Mouse (Mus musculus): ENCODE measurements at regions not wholly inside any gene's neighbourhood (a gene's known extent, or its start where the extent isn't known, plus 50 kb on each side); places are given as distances from the start of the nearest gene placed in this dataset.

DNA sequence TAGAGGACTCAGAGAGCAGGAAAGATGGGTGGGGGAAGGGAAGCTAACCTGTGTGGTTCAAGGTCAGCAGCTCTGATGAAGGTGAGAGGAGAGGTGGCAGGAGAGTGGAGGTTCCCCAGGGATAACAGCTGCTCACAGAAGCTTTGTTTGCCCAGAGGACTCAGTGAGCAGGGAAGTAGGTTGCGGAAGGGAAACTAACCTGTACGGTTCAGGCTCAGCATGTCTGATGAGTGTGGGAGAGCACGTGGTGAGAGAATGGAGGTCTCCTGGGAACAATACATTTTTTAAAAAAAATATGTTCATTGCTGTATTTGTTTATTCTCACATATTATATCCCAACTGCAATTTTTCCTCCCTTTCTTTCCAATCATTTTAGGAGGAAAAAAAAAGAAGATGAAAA lies 130.0 kb upstream of the Hccs start:
- H3K36me3 ChIP-seq (replicated peaks in 1 of 2; ENCODE audit: control insufficient read depth in 1 of 2, insufficient read depth in 1 of 2, low read length in 1 of 2), result no peaks in the 10 kb centered on the region
- dilution Hi-C loops (cut with MboI; ENCODE audit: extremely low pct_ligation_motif_present, extremely low pct_unique_long_range_greater_than_20kb, low sequenced_read_pairs), result no loop called here

DNA sequence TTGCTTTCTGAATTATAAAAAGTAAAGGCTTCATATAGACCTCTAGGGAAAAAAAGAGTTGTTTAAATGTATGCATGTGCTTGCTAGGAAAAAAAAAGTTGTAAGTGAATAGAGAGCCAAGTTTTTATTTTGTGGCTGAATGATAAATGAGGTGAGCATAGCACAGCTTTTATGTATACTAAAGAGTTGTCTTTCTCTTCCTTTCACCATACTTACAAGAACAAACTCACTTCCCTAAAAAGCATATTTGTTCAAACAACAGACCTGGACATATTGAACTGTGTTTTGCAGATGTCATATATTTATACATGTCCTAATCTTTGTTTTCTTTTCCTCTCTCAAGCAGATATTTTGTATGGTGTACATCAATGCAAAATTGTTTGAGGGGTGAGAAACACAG lies 119.4 kb upstream of the Hccs start:
- H3K27ac ChIP-seq (ENCODE audit: insufficient read depth, low read depth), result no peak overlapping the region
- H3K9ac ChIP-seq (ENCODE audit: insufficient read depth, low read depth), result no peak overlapping the region
- no peaks in the 10 kb centered on the region for H3K27me3 ChIP-seq (replicated peaks)
- TF ChIP-seq USF2 (conservative IDR thresholded peaks at IDR 0.05; ENCODE audit: low read depth, low read length), result no peak
- dilution Hi-C loops (cut with MboI; ENCODE audit: extremely low pct_ligation_motif_present, extremely low pct_unique_long_range_greater_than_20kb, low sequenced_read_pairs) (no loop called here), in situ Hi-C loops (cut with MboI; ENCODE audit: low pct_ligation_motif_present, low pct_unique_long_range_greater_than_20kb, low sequenced_read_pairs) (no loop called here)
- H3K9me3 ChIP-seq (replicated peaks; ENCODE audit: low read length), result no peaks in the 10 kb centered on the region
- no peak overlapping the region for H3K4me3 ChIP-seq (replicated peaks in 1 of 3; ENCODE audit: low read depth in 2 of 3, low read length in 2 of 3, poor library complexity in 1 of 3)
- no peak for DNase-seq (ENCODE audit: extremely low read depth)
- no peak overlapping the region for H3K4me2 ChIP-seq (ENCODE audit: insufficient read depth, low read depth, poor library complexity, severe bottlenecking)
- H3K79me2 ChIP-seq (replicated peaks; ENCODE audit: control insufficient read depth, extremely low read depth, insufficient read depth, poor library complexity, severe bottlenecking), result no peaks in the 10 kb centered on the region
- peaks cover 0 to 4% of the 10 kb centered on the region in 2 experiments; a peak in 1 of 4 replicates for H3K4me1 ChIP-seq (ENCODE audit: control insufficient read depth in 1 of 2, insufficient read depth in 2 of 2)
- no peaks in the 10 kb centered on the region for H3K36me3 ChIP-seq (replicated peaks in 1 of 2; ENCODE audit: control insufficient read depth in 1 of 2, insufficient read depth in 1 of 2, low read length in 1 of 2)

More for the DNA sequence above, 130.0 kb upstream of the Hccs start:
- H3K9me3 ChIP-seq (replicated peaks; ENCODE audit: low read length), result no peaks in the 10 kb centered on the region
- H3K79me2 ChIP-seq (replicated peaks; ENCODE audit: control insufficient read depth, extremely low read depth, insufficient read depth, poor library complexity, severe bottlenecking), result no peaks in the 10 kb centered on the region
- peak; percentile 59 for DNase-seq (ENCODE audit: extremely low read depth)
- H3K4me1 ChIP-seq (ENCODE audit: control insufficient read depth in 1 of 2, insufficient read depth in 2 of 2), result peaks cover 3 to 9% of the 10 kb centered on the region in 2 experiments; a peak in 1 of 4 replicates
- H3K27ac ChIP-seq (ENCODE audit: insufficient read depth, low read depth), result no peak overlapping the region
- no peak overlapping the region for H3K4me2 ChIP-seq (ENCODE audit: insufficient read depth, low read depth, poor library complexity, severe bottlenecking)
- no peaks in the 10 kb centered on the region for H3K27me3 ChIP-seq (replicated peaks)
- H3K4me3 ChIP-seq (replicated peaks in 1 of 3; ENCODE audit: low read depth in 2 of 3, low read length in 2 of 3, poor library complexity in 1 of 3), result no peak overlapping the region
- in situ Hi-C loops (cut with MboI; ENCODE audit: low pct_ligation_motif_present, low pct_unique_long_range_greater_than_20kb, low sequenced_read_pairs), result no loop called here
- no peak overlapping the region for H3K9ac ChIP-seq (ENCODE audit: insufficient read depth, low read depth)
- TF ChIP-seq CHD2 (IDR thresholded peaks at IDR 0.05; ENCODE audit: low read length), result 0 out of 2 replicates have a peak, but pooled peaks have one; percentile 12
- TF ChIP-seq JUN (IDR thresholded peaks at IDR 0.05; ENCODE audit: insufficient read depth, low read depth, low read length), result no peak
- TF ChIP-seq ZKSCAN1 (IDR thresholded peaks at IDR 0.05; ENCODE audit: borderline replicate concordance, low read depth, low read length), result no peak
- TF ChIP-seq BHLHE40 (IDR thresholded peaks at IDR 0.05; ENCODE audit: low read depth, low read length), result 0 out of 2 replicates have a peak, but pooled peaks have one; percentile 15
- no peak for TF ChIP-seq POLR2AphosphoS2 (IDR thresholded peaks at IDR 0.05; ENCODE audit: low read depth, low read length)
- TF ChIP-seq ETS1 (conservative IDR thresholded peaks at IDR 0.05; ENCODE audit: low read depth, low read length), result no peak
- TF ChIP-seq SMC3 (IDR thresholded peaks at IDR 0.05; ENCODE audit: low read depth, low read length), result no peak
- no peak for TF ChIP-seq CTCF (conservative IDR thresholded peaks at IDR 0.05 in 1 of 2, IDR thresholded peaks at IDR 0.05 in 1 of 2; ENCODE audit: low read depth in 2 of 2, low read length in 2 of 2)
- TF ChIP-seq USF2 (conservative IDR thresholded peaks at IDR 0.05; ENCODE audit: low read depth, low read length), result no peak
- TF ChIP-seq CHD1 (IDR thresholded peaks at IDR 0.05; ENCODE audit: low read depth, low read length), result no peak
- peak; percentile 79 for TF ChIP-seq MAX (IDR thresholded peaks at IDR 0.05; ENCODE audit: low read length)
- no peak for TF ChIP-seq NELFE (IDR thresholded peaks at IDR 0.05; ENCODE audit: low read depth, low read length)
- no peak for TF ChIP-seq ZC3H11A (IDR thresholded peaks at IDR 0.05; ENCODE audit: low read depth, low read length)
- TF ChIP-seq MYC (IDR thresholded peaks at IDR 0.05; ENCODE audit: low read depth, low read length), result peak; percentile 70; the same call in 1 of the 2 replicates
- peak; percentile 54 for TF ChIP-seq ZNF384 (IDR thresholded peaks at IDR 0.05; ENCODE audit: low read depth, low read length)
- TF ChIP-seq IRF4 (IDR thresholded peaks at IDR 0.05; ENCODE audit: low read depth, low read length), result no peak
- no peak for TF ChIP-seq PAX5 (IDR thresholded peaks at IDR 0.05; ENCODE audit: low read length)
- TF ChIP-seq EP300 (IDR thresholded peaks at IDR 0.05; ENCODE audit: low read length), result peak; percentile 37
- peak; percentile 23; the same call in 1 of the 2 replicates for TF ChIP-seq TCF12 (IDR thresholded peaks at IDR 0.05; ENCODE audit: low read depth, low read length)
